Mouse (Mus musculus): ENCODE data around the gene F2rl3. TPM values are rescaled to one million over a fixed set of nuclear protein-coding genes. Genes with fewer than 3 reads are reported as not detected.

Gene F2rl3
- polyA plus RNA-seq, 2 experiments from 2014 or later: 8.1 to 10.0 TPM

- no peak for ATAC-seq
Measured at GRCm38 (mm10) chr8:72765696-72766095, 4.0 kb downstream of the F2rl3 start.

DNA sequence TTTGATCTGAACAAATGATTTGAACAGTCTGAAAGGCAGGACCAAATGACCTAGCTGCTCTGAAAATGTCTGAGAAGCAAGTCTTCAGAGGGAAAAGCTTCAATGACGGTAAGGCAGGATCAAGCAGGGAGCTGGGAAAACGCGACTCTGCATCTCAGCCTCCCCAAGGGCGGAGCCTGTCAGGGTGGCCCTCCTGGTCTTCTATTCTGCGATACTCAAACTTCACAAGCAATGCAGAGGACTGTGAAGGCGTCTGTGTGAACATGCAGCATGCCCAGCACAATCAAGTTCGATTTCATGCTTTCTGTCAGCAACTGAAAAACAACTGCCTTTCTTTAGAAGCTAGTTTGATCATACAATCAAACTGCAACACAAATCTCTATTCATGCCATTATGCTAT, 5.1 kb downstream of the F2rl3 start:
- ATAC-seq: no peak

- no peak for ATAC-seq
Measured at GRCm38 (mm10) chr8:72777797-72778196, 16.1 kb downstream of the F2rl3 start.

DNA sequence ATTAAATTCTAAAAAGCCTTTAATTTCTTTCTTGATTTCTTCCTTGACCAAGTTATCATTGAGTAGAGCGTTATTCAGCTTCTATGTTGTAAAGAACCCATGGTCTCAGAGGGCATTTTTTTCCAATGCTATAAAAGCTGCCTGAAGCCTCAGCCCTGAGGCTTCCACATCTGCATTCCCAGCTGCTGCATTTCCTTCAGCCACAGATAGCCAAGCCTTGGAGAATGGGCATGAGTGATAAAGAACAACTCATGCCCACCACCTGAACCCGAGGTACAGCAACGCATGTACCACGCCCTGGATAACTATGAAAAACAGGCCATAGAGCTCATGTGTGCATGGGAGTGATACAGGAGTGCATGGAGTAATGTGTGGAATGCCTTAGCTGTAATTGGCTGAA, 19.0 kb downstream of the F2rl3 start:
- no peak for ATAC-seq

DNA sequence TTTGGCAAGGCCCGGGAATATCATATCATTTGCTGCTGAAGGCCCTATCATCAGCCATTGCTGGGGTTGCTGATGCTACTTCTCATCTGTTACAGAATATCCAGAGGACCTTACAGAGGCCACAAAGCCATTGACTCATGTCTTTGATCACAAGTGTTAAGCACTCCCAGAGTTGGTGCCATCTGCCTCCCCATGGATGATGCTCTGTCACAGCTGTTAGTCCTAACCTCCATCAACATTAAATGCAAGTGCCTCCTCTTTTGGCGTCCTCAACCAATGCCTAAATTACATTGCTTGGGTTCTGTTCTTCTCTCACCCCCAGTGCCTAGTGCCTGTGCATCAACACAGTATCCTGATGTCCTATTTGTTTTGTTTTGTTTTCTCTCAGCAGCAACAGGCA, 39.9 kb downstream of the F2rl3 start:
- ATAC-seq: no peak

- ATAC-seq: no peak
Measured at GRCm38 (mm10) chr8:72812690-72813089, 51.0 kb downstream of the F2rl3 start.

Other genes with a start within 250 kb of the F2rl3 start
- 1 to 10 TPM; 4.9 to 5.8 TPM for gene Med26, start 213.6 kb upstream of the F2rl3 start, polyA plus RNA-seq (2017; shearing (Covaris generic))
- gene Smim7, start 190.8 kb upstream of the F2rl3 start, polyA plus RNA-seq (2017; shearing (Covaris generic)): 10 to 100 TPM; 81.4 to 85.5 TPM
- 1 to 10 TPM in 1 of 2 experiments, under 1 TPM in 1; 0.56 to 1.5 TPM for gene Tmem38a, start 189.8 kb upstream of the F2rl3 start, polyA plus RNA-seq (2017; shearing (Covaris generic))
- gene Nwd1, start 115.2 kb upstream of the F2rl3 start, polyA plus RNA-seq (2017; shearing (Covaris generic)): not detected
- gene Sin3b, start 38.6 kb upstream of the F2rl3 start, polyA plus RNA-seq (2017; shearing (Covaris generic)): 100 to 1,000 TPM; 115 to 120 TPM

Data from activated CD4-positive, CD25-positive, alpha-beta regulatory T cell, adult 4 months (primary cell).